Mouse (Mus musculus) liver, embryonic 14.5 days (tissue): ENCODE measurements around the gene Pus7.

Experiments
- CTCF ChIP-seq: IDR thresholded peaks from 2 replicates; pipeline ENCODE4 v1.5.1; 2016; ENCODE audit warnings: antibody characterized with exemption, low read depth, control low read depth
- EP300 ChIP-seq: IDR thresholded peaks from 2 replicates; pipeline ENCODE4 v1.6.1; 2016; ENCODE audit warnings: antibody characterized with exemption, low read depth

DNA sequence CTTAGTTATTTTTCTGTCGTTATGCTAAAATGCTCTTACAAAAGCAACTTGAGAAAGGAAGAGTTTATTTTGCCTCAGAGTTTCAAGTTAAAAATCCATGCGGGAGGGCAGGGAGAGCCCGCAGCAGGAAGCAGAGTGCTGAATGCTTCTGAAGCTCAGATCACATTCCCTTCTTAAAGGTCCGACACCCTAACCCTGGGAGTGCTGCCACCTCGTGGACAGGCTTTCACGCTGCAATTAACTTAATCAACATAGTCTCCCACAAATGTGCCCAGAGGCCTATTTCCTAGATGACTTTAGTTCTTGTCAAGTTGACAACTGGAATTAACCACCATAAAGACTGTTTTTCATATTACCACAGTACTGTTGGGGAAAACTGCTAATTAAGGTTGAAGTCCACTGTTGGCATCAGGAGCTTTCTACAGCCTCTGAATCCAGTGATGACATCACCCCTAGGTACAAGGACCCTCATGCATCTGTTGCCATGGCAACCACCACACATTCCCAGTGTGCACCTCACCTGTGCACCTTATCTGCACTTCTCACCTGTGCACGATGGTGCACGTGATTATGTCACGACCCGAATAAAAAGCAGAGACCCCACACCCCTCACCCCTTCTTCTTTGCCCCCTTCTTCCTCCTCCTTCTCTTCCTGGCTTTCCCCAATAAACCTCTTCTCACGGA lies 43.0 kb upstream of the Pus7 start:
- TF ChIP-seq CTCF (peak; percentile 84), EP300 (no peak)
